Mouse (Mus musculus) inflammation-experienced regulatory T-cells (primary cell): ENCODE measurements around the gene Tex46. TPM values are rescaled to one million over a fixed set of nuclear protein-coding genes. Genes with fewer than 3 reads are reported as not detected.

Experiments
- polyA plus RNA-seq, 2 experiments: library from polyadenylated mRNA; unstranded; fragments of 100-300 nt; shearing (Covaris generic); gene quantifications; one replicate each; pipeline ENCODE4 v1.2.1; 2017

Gene Tex46
- under 1 TPM in 1 of 2 experiments, not detected in 1; 0.71 TPM for polyA plus RNA-seq

GRCm38 (mm10) chr4:136610387-136610856 lies at the start of gene Tex46:
TSS of gene Tex46 (plus strand) at chr4:136610437.

GRCm38 (mm10) chr4:136602568-136602967 lies 7.7 kb upstream of the Tex46 start, which contains the start of gene Kdm1a:
TSS of gene Kdm1a (minus strand) at chr4:136602723.

GRCm38 (mm10) chr4:136622388-136622787 lies 12.2 kb downstream of the Tex46 start, which contains the start of gene Lactbl1:
TSS of gene Lactbl1 (plus strand) at chr4:136622621.

Other genes starting within 250 kb of the Tex46 start
- 1 to 10 TPM in 1 of 2 experiments, under 1 TPM in 1; 0.58 to 1.9 TPM for gene Htr1d, start 186.9 kb upstream of the Tex46 start, polyA plus RNA-seq
- under 1 TPM in 1 of 2 experiments, not detected in 1; 0.45 TPM for gene 6030445D17Rik, start 148.2 kb upstream of the Tex46 start, polyA plus RNA-seq
- gene Luzp1, start 140.7 kb upstream of the Tex46 start, polyA plus RNA-seq: 1 to 10 TPM; 4.4 to 8.5 TPM
- 10 to 100 TPM; 84.9 to 86.1 TPM for gene Kdm1a, start 7.7 kb upstream of the Tex46 start, polyA plus RNA-seq
- gene Lactbl1, start 12.2 kb downstream of the Tex46 start, polyA plus RNA-seq: under 1 TPM; 0.05 to 0.18 TPM
- 1 to 10 TPM in 1 of 2 experiments, under 1 TPM in 1; 0.12 to 2.1 TPM for gene Ephb2, start 225.6 kb downstream of the Tex46 start, polyA plus RNA-seq